Mouse (Mus musculus) spleen, postnatal 36 days (tissue): Measurements from ENCODE around the gene Megf9.

Experiments used
- DNase-seq, 2 experiments: peaks; one replicate each; pipeline ENCODE4 v3.0.0; 2022; ENCODE audit warnings: low spot score in 2 of 2, mixed read lengths in 1 of 2

The Megf9 gene

GRCm38 (mm10) chr4:70534891-70535269 is at the start of gene Megf9:
Gene Megf9 (minus strand): TSS chr4:70534995.
- DNase-seq, result peak; percentile 98

DNA sequence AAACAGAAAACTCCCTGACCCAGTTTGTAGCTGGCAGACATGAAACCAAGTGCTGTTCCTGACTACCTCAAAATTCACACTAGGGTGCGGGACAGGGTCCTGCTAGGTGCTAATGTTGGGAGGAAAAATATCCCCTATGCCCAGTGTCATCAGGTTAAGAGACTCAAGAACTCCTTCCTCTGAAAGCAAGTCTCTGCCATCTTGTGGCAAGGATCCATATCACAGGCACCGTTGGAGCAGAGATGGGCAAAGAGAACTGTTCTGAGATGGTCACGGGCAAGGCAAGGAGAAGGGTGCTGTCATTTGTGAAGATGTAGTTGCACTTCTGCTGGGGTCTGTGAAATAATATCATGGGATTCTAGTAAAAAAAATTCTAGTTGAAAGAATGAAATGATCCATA is 44.9 kb upstream of the Megf9 start:
- no peak for DNase-seq

GRCm38 (mm10) chr4:70578301-70578700 is 43.5 kb upstream of the Megf9 start:
- peak in 1 of 2 experiments; percentile 11 for DNase-seq

DNA sequence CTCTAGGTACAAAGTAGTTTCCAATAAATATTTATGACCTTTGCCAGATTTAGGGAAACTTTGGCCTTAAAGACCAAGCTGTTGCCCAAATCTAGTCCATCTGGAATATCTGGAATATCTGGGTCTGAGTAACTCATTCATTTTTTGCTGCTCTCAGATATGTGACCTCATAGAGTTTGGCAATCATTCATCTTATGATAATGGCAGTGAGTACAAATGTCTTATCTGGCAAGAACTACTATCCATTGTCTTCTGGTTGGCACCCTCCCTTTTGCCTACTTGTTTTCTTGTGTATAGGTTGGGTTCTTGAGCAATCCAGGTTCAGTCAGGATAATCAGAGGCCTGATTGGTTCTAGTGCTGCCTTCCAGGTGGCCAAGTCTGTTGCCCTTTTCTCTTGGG is 41.3 kb upstream of the Megf9 start:
- no peak for DNase-seq

GRCm38 (mm10) chr4:70573926-70574325 is 39.1 kb upstream of the Megf9 start:
- no peak for DNase-seq

GRCm38 (mm10) chr4:70553888-70554287 is 19.1 kb upstream of the Megf9 start:
- no peak for DNase-seq

DNA sequence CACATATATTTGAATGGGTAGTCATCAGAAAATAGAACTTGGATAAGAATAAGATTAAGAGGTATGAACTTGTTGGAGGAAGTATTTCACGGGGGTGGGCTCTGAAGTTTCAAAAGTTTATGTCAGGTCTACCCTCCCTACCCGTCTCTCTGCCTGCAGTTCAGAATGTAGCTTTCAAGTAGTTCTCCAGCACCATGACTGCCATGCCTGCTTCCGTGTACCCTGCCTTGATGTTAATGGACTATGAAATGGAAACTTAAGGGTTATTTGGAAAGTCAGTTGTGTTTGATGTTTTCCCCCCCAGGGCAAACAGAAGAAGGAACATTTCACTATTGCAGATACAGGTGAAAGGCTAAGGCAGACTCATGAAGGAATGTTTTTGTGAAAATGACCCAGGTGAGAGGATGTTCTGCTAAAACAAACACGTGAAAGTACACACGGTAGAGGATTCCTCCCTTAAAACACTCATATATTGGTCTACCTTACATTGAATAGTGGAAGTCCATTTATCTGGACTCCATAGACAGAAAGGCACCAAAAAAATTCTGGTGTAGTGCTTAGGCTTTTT is 18.5 kb upstream of the Megf9 start:
- no peak for DNase-seq

DNA sequence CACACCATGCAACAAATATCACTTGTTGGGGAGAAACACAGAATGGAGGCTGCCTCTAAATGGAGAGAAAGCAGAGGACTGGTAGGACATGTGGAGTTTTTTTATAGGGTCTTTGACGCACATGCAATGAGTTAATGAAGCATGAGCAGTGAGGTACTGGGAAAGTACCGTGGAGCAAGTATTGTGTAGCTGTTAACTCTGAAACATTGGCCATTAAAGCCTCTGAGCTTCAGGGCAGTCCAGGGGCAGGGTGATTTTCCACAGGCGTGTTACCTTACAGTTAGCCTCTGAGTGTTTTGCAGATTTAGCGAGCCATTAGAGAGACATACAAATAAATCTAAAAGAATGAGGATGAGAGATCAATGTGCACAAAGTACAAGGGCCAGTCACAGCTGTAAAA is 17.3 kb upstream of the Megf9 start:
- DNase-seq, result no peak

- no peak for DNase-seq
Observed at GRCm38 (mm10) chr4:70547411-70548148, 12.8 kb upstream of the Megf9 start.

DNA sequence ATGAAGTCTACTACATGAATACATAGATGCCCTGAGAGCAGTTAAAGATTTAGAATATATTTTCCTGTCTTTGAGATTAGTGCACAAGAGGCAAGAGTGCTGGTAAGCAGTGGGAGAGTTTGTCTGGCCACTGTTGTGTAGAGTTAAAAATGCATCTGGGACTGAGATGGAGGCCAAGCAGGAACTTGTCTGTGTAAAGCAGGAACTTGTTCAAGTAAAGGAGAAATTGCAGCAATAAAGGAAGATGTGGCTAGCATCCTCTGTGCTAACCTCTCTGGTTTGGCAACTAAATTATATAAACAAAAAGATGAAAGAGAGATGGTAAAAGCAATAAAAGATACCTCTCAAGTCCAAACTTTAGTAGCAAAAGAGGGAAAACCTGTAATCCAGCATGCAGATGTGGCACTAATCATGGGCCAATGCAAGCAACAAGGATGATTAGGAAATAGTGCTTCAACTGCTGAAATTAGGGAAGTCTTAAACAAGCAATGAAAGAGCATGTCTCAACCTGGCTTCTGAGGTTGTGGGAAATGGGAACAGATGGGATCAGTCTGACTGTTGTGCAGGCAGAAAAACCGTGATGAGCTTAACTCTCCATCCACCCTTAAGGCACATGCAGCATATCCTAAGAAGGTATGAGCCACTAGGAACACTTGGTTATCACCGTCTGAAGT is 11.2 kb upstream of the Megf9 start:
- DNase-seq, result peak in 1 of 2 experiments; percentile 4

DNA sequence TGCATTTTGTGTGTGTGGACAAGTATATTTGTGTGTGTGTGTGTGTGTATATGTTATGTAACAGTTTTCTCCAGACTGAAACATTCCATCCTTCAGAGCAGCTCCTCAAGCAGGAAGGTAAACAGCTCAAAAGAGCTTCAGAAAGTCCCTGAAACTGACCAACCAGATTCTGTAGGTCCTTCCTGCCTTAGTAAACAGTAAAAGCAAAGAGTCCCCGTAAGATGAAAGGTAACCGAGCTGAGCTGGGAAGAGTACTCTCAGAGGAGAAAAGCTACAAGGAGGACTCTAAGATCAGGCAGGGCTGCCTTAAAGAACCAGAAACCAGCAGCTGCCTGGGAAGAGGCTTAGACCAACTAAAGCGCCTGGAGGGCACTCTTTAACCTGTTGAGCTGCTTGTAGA is 9.6 kb upstream of the Megf9 start:
- DNase-seq, result no peak

- DNase-seq, result no peak
Observed at GRCm38 (mm10) chr4:70542387-70542786, 7.6 kb upstream of the Megf9 start.

DNA sequence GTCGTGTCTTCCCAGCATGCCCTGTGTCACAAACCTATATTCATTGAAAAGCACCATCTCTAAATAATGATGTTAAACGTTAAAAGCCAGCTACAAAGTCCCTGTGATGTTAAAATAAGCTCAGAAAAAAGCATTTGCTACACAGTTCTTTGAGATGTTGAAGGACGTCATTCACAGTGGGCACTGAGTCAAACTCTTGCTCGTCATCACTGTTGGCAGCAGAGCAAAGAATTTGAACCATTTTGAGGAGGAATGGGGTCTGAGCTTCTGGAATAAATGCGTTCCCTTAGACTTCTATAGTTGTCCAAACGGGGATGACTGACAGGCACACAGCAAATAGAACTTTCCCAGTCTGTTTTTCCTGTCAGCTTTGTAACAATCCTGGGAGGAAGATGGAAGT is 5.9 kb upstream of the Megf9 start:
- no peak for DNase-seq

- no peak for DNase-seq
Observed at GRCm38 (mm10) chr4:70536661-70537580, 2.1 kb upstream of the Megf9 start.

DNA sequence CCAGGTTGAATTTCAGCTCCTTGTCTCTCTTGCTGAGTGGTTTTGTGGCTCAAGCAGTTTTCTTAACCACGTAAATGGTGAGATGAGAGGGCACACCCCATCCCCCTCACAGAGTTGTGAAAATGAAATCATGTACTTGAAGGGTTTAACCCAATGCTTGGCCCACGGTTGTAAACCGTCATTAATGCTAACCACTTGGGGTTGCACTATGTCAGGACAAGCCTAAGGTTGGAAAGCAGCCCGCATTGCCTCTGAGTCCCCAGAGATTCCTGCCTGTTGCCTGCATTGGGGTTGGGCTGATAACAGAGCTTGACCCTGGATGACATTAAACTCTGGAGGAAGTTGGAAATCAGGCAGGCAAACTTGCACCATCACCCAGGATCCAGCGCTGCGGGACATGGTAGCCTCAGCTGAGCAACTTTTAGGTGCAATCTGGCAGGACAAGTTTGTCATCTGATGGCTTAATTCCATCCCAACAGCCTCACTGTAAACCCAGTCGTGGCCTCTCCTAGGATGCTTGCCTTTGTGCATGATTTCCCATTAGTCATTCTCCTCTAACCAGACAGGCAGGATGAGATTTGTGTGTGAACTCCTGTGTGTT is 1.0 kb upstream of the Megf9 start:
- peak in 1 of 2 experiments; percentile 20 for DNase-seq

- DNase-seq, result no peak
Observed at GRCm38 (mm10) chr4:70535289-70535688, 494 bp upstream of the Megf9 start.

- DNase-seq, result peak; percentile 9 to 27
Observed at GRCm38 (mm10) chr4:70534078-70534890, 511 bp downstream of the Megf9 start.

GRCm38 (mm10) chr4:70533056-70533805 is 1.6 kb downstream of the Megf9 start:
- DNase-seq, result no peak

DNA sequence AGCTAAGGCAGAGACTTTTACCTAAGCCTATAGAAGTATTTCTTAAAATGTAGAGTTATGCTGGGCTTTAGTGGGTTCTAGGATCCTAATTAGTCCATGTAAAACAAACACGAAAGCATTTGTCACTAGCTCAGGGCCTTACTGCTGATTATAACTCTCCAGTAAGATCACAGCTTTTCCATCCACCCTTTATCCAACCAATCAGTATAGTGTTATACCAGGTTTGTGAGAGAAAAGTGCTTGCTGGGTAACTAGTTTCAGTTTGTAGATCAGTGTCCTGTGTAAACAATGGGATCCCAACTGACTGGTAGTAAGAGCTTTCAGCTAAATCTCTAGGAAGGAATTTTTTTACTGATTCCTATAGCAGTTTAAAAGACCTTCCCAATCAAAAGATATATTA is 3.8 kb downstream of the Megf9 start:
- DNase-seq, result no peak

GRCm38 (mm10) chr4:70528622-70529021 is 6.2 kb downstream of the Megf9 start:
- DNase-seq, result no peak
